Mouse (Mus musculus) gastrocnemius, postnatal 36 days (tissue): ENCODE measurements around the gene Cyfip2. TPM values are rescaled to one million over a fixed set of nuclear protein-coding genes. Genes with fewer than 3 reads are reported as not detected.

Experiments
- DNase-seq, 2 experiments: peaks; one replicate each; pipeline ENCODE4 v3.0.0; 2022
- intact Hi-C: fragments of 180-260 bp; cut with DNase I; formaldehyde crosslinking; loops from one replicate; pipeline ENCODE4 v1.15.1; 2025
- microRNA-seq, 2 experiments: library from miRNA; unstranded; fragments of <30 nt; microRNA quantifications; one replicate each; pipeline ENCODE4 v1.2.0; 2021
- total RNA-seq, 2 experiments: library from RNA; stranded (reverse); gene quantifications; 2 replicates each; pipeline ENCODE4 v1.2.3; 2021

The Cyfip2 gene
- total RNA-seq, 2 experiments from 2014 or later, result 1.5 to 1.7 TPM

DNA sequence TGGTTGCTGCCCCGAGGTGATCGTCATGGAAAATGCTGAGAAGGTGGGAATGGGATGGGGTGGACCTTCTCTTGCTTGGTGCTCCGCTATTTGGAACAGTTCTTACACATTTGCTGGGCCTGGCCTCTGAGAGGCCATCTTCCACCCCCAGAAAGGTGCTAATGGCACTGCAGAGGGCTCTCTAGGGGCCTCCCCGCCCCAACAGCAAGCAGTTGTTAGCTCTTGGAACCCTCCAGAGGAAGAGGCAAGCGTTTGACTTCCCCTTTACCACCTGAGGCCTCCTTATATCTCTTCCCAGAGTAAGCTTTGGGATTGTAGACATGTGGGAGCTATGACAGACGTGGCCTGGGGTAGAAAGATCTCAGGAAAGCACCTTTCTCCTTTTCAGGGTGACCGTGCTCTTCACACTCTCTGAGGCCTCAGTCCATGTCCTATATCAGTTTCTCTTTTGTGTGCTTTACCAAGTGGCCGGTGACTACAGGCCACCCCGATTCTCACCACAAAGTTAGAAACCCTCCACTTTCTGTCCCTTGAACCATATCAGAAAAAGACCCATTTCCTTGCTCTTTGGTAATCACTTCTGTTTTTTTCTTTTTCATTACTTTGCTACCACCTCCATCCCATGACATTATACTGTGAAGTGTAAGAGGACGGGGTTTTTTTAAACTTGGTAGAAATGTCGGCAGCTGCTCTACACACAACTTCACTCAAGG, 167.3 kb downstream of the Cyfip2 start:
- intact Hi-C loops, result no loop called here
- no peak for DNase-seq

Small RNA genes lying within 50 kb of the gene (microRNA-seq; reads per million reads assigned to microRNA genes)
- 0 reads per million in 2 experiments for gene Mir7239

Other genes with a start within 250 kb of the Cyfip2 start
- gene Nipal4, start 146.4 kb downstream of the Cyfip2 start, total RNA-seq, result under 1 TPM in 1 of 2 experiments, not detected in 1; 0.07 TPM
- gene Fndc9, start 77.3 kb downstream of the Cyfip2 start, total RNA-seq, result not detected
- 1 to 10 TPM in 1 of 2 experiments, not detected in 1; 1.1 TPM for gene Itk, start 76.7 kb upstream of the Cyfip2 start, total RNA-seq
- not detected for gene Fam71b, start 83.7 kb upstream of the Cyfip2 start, total RNA-seq
- gene Med7, start 124.1 kb upstream of the Cyfip2 start, total RNA-seq, result 10 to 100 TPM; 14.7 to 14.8 TPM
- not detected for gene Havcr2, start 142.1 kb upstream of the Cyfip2 start, total RNA-seq
- gene Gm12169, start 211.4 kb upstream of the Cyfip2 start, total RNA-seq, result not detected